Comparison of ENCODE assay signal across 27 mouse cellular contexts in genomic region chr6:94715645-94715940, GRCm38 (mm10). TPM values are rescaled to one million over a fixed set of nuclear protein-coding genes. Genes with fewer than 3 reads are reported as not detected.
DNase-seq lines count a peak whose midpoint lies in the region; ATAC-seq and TF ChIP-seq lines count a peak whose summit lies in the region.
"Had no signal": no experiment of that assay in that cellular context is flagged by ENCODE, and none has a peak within 500 bp of the region (broad histone marks: within the 10 kb centered on the region; RNA-seq: fewer than 3 reads in every experiment).

No protein-coding gene starts in this region.

- no peak overlapping the region for H3K4me2 ChIP-seq in kidney, postnatal 0 days (ENCODE audit: low read length)
- H3K4me2 ChIP-seq in forebrain, embryonic 12.5 days, result 0 out of 2 replicates have a peak overlapping the region, but pooled peaks have one; percentile 1
- no peak overlapping the region; the same call in 1 of the 2 replicates for H3K4me2 ChIP-seq in forebrain, postnatal 0 days (ENCODE audit: low read depth)
- peak overlapping the region; percentile 29; the same call in 1 of the 2 replicates for H3K4me2 ChIP-seq in limb, embryonic 13.5 days (replicated peaks)
- H3K4me2 ChIP-seq: embryonic facial prominence, embryonic 13.5 days; hindbrain, embryonic 14.5 days; liver, embryonic 13.5 days; midbrain, embryonic 15.5 days; stomach, embryonic 15.5 days had no signal

- no peaks in the 10 kb centered on the region for H3K9me3 ChIP-seq in kidney, postnatal 0 days (replicated peaks; ENCODE audit: low read length)
- H3K9me3 ChIP-seq in forebrain, embryonic 12.5 days, result no peaks in the 10 kb centered on the region
- no peaks in the 10 kb centered on the region for H3K9me3 ChIP-seq in forebrain, postnatal 0 days (ENCODE audit: low read length)
- H3K9me3 ChIP-seq in limb, embryonic 13.5 days, result no peaks in the 10 kb centered on the region
- H3K9me3 ChIP-seq: embryonic facial prominence, embryonic 13.5 days; heart, embryonic 10.5 days; liver, embryonic 13.5 days; midbrain, embryonic 15.5 days; stomach, embryonic 15.5 days had no signal

- peak; percentile 27 for DNase-seq in kidney, postnatal 0 days (ENCODE audit: low spot score)
- no peak for DNase-seq in kidney, adult 9 months
- DNase-seq in forebrain, postnatal 0 days, result no peak
- DNase-seq in urinary bladder, adult 18-20 months (ENCODE audit: low spot score in 2 of 2), result no peak
- DNase-seq in spleen, postnatal 14 days (ENCODE audit: low spot score in 2 of 2), result no peak
- DNase-seq: adrenal gland, postnatal 10 days; cerebellum, adult 9-10 months; cerebellum, postnatal 36 days; embryo, embryonic 11 days; gastrocnemius, postnatal 14 days; heart, postnatal 4 days; kidney, postnatal 4 days; layer of hippocampus, postnatal 36 days; liver, embryonic 13.5 days; lung, adult 18-20 months; lung, postnatal 10 days; thymus, postnatal 14 days had no signal

- no peak overlapping the region for H3K4me3 ChIP-seq in kidney, postnatal 0 days (replicated peaks; ENCODE audit: low read depth, low read length)
- H3K4me3 ChIP-seq in forebrain, embryonic 12.5 days (replicated peaks), result no peak overlapping the region
- H3K4me3 ChIP-seq in forebrain, postnatal 0 days (ENCODE audit: low read depth, low read length), result no peak overlapping the region
- H3K4me3 ChIP-seq in limb, embryonic 13.5 days, result no peak overlapping the region
- H3K4me3 ChIP-seq: embryonic facial prominence, embryonic 13.5 days; heart, embryonic 10.5 days; liver, embryonic 13.5 days; midbrain, embryonic 15.5 days; stomach, embryonic 15.5 days had no signal

- WGBS in kidney, postnatal 0 days, result 18% methylated on average over 4 of the region's 4 CpGs
- WGBS in forebrain, embryonic 12.5 days, result 7% methylated on average over 4 of the region's 4 CpGs
- 8% methylated on average over 4 of the region's 4 CpGs for WGBS in forebrain, postnatal 0 days
- WGBS in limb, embryonic 13.5 days, result 3% methylated on average over 4 of the region's 4 CpGs

- no peak overlapping the region for H3K9ac ChIP-seq in kidney, postnatal 0 days (ENCODE audit: low read depth, low read length)
- H3K9ac ChIP-seq in forebrain, embryonic 12.5 days, result no peak overlapping the region
- H3K9ac ChIP-seq in forebrain, postnatal 0 days, result no peak overlapping the region
- H3K9ac ChIP-seq in limb, embryonic 13.5 days, result no peak overlapping the region
- H3K9ac ChIP-seq: embryonic facial prominence, embryonic 13.5 days; hindbrain, embryonic 14.5 days; liver, embryonic 13.5 days; midbrain, embryonic 15.5 days; stomach, embryonic 15.5 days had no signal

- no peaks in the 10 kb centered on the region for H3K27me3 ChIP-seq in kidney, postnatal 0 days (ENCODE audit: insufficient read depth, low read length)
- H3K27me3 ChIP-seq in forebrain, embryonic 12.5 days, result no peaks in the 10 kb centered on the region
- no peaks in the 10 kb centered on the region for H3K27me3 ChIP-seq in forebrain, postnatal 0 days (ENCODE audit: insufficient read depth, low read length)
- no peaks in the 10 kb centered on the region for H3K27me3 ChIP-seq in limb, embryonic 13.5 days
- H3K27me3 ChIP-seq: embryonic facial prominence, embryonic 13.5 days; liver, embryonic 13.5 days; midbrain, embryonic 15.5 days; Patski; stomach, embryonic 15.5 days had no signal

- no peak for TF ChIP-seq CTCF in kidney, postnatal 0 days (IDR thresholded peaks at IDR 0.05; ENCODE audit: low read depth)
- TF ChIP-seq CTCF in forebrain, postnatal 0 days (IDR thresholded peaks at IDR 0.05; ENCODE audit: low read depth), result no peak

- ATAC-seq in kidney, postnatal 0 days (replicated peaks; ENCODE audit: low FRiP score, low read depth), result no peak
- no peak; the same call in 1 of the 2 replicates for ATAC-seq in forebrain, embryonic 12.5 days (ENCODE audit: low FRiP score)
- ATAC-seq in forebrain, postnatal 0 days, result peak; percentile 10; the same call in 1 of the 2 replicates
- no peak for ATAC-seq in limb, embryonic 13.5 days (ENCODE audit: low FRiP score, low read depth)
- ATAC-seq in monocyte, adult 5-6 weeks (replicated peaks; ENCODE audit: insufficient number of reproducible peaks, low FRiP score, low TSS enrichment, poor library complexity, severe bottlenecking), result no peak
- ATAC-seq: midbrain, embryonic 15.5 days; Patski had no signal

- 0 out of 2 replicates have a peak, but pooled peaks cover 3% of the 10 kb centered on the region for H3K4me1 ChIP-seq in kidney, postnatal 0 days (replicated peaks; ENCODE audit: insufficient read depth, low read length)
- peaks cover 8% of the 10 kb centered on the region for H3K4me1 ChIP-seq in forebrain, embryonic 12.5 days
- H3K4me1 ChIP-seq in forebrain, postnatal 0 days (ENCODE audit: insufficient read depth), result no peaks in the 10 kb centered on the region
- peaks cover 31% of the 10 kb centered on the region for H3K4me1 ChIP-seq in limb, embryonic 13.5 days
- H3K4me1 ChIP-seq: heart, embryonic 10.5 days; liver, embryonic 13.5 days; midbrain, embryonic 15.5 days had no signal

- no peaks in the 10 kb centered on the region for H3K36me3 ChIP-seq in kidney, postnatal 0 days (ENCODE audit: insufficient read depth, low read length)
- no peaks in the 10 kb centered on the region for H3K36me3 ChIP-seq in forebrain, embryonic 12.5 days (replicated peaks)
- H3K36me3 ChIP-seq in forebrain, postnatal 0 days (ENCODE audit: insufficient read depth), result no peaks in the 10 kb centered on the region
- no peaks in the 10 kb centered on the region for H3K36me3 ChIP-seq in limb, embryonic 13.5 days
- H3K36me3 ChIP-seq: embryonic facial prominence, embryonic 13.5 days; heart, embryonic 10.5 days; liver, embryonic 13.5 days; midbrain, embryonic 15.5 days; stomach, embryonic 15.5 days had no signal

- no peak overlapping the region for H3K27ac ChIP-seq in kidney, postnatal 0 days
- peak overlapping the region; percentile 37 for H3K27ac ChIP-seq in forebrain, embryonic 12.5 days
- H3K27ac ChIP-seq in forebrain, postnatal 0 days (ENCODE audit: low read depth, low read length), result no peak overlapping the region
- H3K27ac ChIP-seq in limb, embryonic 13.5 days, result no peak overlapping the region
- H3K27ac ChIP-seq: embryonic facial prominence, embryonic 13.5 days; heart, embryonic 10.5 days; hindbrain, embryonic 14.5 days; liver, embryonic 13.5 days; macrophage; midbrain, embryonic 15.5 days; stomach, embryonic 15.5 days had no signal

RNA-seq across cellular contexts. Expression of gene Lrig1, which starts 15.6 kb away (rescaled TPM):
- 6.1 and 8.3 TPM in 2 replicates for polyA plus RNA-seq in kidney, postnatal 0 days (2015; fragmentation: Nextera tagmentation; extraction: Ambion mirVana)
- polyA plus RNA-seq in forebrain, embryonic 12.5 days (2016; fragmentation: Nextera tagmentation; extraction: Ambion mirVana), result 16.6 and 17.7 TPM in 2 replicates
- 36.9 and 53.3 TPM in 2 replicates for total RNA-seq in forebrain, postnatal 0 days (2014; rRNA removed)
- polyA plus RNA-seq in forebrain, postnatal 0 days (2015; fragmentation: Nextera tagmentation; extraction: Ambion mirVana), result 9.0 and 10.7 TPM in 2 replicates
- 19.0 and 23.5 TPM in 2 replicates for polyA plus RNA-seq in limb, embryonic 13.5 days (2015; fragmentation: Nextera tagmentation; extraction: Ambion mirVana)
- total RNA-seq in monocyte, adult 5-6 weeks (2017), result 1.5 to 4.0 TPM (median 2.8 TPM) in 3 replicates

Comparison
In these comparisons a context has a peak if more than half of its experiments do, and no peak if none do; other contexts are left out.
1. H3K4me2 ChIP-seq: peak in forebrain, embryonic 12.5 days (single experiment) and limb, embryonic 13.5 days (single experiment); none in kidney, postnatal 0 days (single experiment) and forebrain, postnatal 0 days (single experiment).